Mouse (Mus musculus): ENCODE measurements around the gene Plcb1. TPM values are rescaled to one million over a fixed set of nuclear protein-coding genes. Genes with fewer than 3 reads are reported as not detected.

The Plcb1 gene
- polyA plus RNA-seq, 1 experiment from 2014 or later: 3.2 TPM

DNA sequence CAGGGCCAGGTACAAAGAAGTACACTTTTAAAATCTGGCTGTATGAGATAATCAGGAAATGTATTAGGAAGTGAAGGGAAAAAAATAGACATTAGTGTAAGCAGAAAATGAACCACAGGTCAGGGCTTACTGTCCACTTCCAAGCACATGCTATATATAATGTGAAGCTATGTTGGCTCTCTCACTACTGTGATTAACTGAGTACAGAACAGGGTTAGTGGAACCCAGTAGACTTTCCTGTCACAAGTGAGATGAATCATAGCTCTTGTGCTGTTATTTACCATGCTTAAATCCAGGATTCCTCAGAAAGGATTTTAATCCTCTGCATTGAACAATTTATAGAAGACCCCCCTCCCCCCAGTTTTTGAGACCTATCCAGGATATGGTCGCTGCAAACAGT, 668.6 kb downstream of the Plcb1 start:
- no peaks in the 10 kb centered on the region for H3K4me1 ChIP-seq (ENCODE audit: control insufficient read depth, insufficient read depth, low read length)
- WGBS: 47% methylated on average over 1 of the region's 1 CpGs
- no peaks in the 10 kb centered on the region for H3K36me3 ChIP-seq (ENCODE audit: control insufficient read depth, insufficient read depth)
- H3K27ac ChIP-seq (ENCODE audit: low read length): no peak overlapping the region
- H3K4me2 ChIP-seq (ENCODE audit: low read depth, low read length): no peak overlapping the region
- H3K9ac ChIP-seq (ENCODE audit: low read length): no peak overlapping the region
- no peak overlapping the region for H3K4me3 ChIP-seq (ENCODE audit: low read length)
- ATAC-seq (replicated peaks; ENCODE audit: extremely low read depth, insufficient read depth, low FRiP score): no peak
- H3K9me3 ChIP-seq (replicated peaks; ENCODE audit: control insufficient read depth, low read length): no peaks in the 10 kb centered on the region
- H3K27me3 ChIP-seq (ENCODE audit: control insufficient read depth, insufficient read depth, low read length): no peaks in the 10 kb centered on the region

GRCm38 (mm10) chr2:135467895-135468294, 682.0 kb downstream of the Plcb1 start:
- ATAC-seq (replicated peaks; ENCODE audit: extremely low read depth, insufficient read depth, low FRiP score): peak; percentile 82
- 16% methylated on average over 4 of the region's 4 CpGs for WGBS
- H3K36me3 ChIP-seq (ENCODE audit: control insufficient read depth, insufficient read depth): no peaks in the 10 kb centered on the region
- 0 out of 2 replicates have a peak overlapping the region, but pooled peaks have one; percentile 8 for H3K4me2 ChIP-seq (ENCODE audit: low read depth, low read length)
- H3K27me3 ChIP-seq (ENCODE audit: control insufficient read depth, insufficient read depth, low read length): no peaks in the 10 kb centered on the region
- H3K9me3 ChIP-seq (replicated peaks; ENCODE audit: control insufficient read depth, low read length): no peaks in the 10 kb centered on the region
- H3K9ac ChIP-seq (ENCODE audit: low read length): no peak overlapping the region
- H3K4me3 ChIP-seq (ENCODE audit: low read length): no peak overlapping the region
- H3K4me1 ChIP-seq (ENCODE audit: control insufficient read depth, insufficient read depth, low read length): peaks cover 6% of the 10 kb centered on the region; the same call in 1 of the 2 replicates
- peak overlapping the region; percentile 61 for H3K27ac ChIP-seq (ENCODE audit: low read length)

DNA sequence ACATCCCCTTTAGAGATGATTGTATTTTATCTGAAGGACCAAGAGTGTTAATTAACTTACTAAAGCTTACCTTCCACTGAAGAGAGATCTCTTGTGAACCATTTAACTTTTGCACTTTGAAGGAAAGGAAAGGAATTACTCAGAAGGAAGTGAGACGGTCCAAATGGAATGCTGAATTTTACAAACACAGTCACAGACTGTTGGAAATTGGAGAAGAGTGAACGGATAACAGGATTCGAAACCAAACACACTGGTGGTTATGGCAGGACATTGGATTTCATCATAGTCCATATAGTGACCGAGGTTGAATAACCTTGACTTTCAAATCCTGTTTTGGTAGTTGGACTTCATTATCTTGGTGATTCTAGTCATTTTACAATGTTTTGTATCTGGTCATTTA, 688.2 kb downstream of the Plcb1 start:
- H3K9ac ChIP-seq (ENCODE audit: low read length): no peak overlapping the region
- no peaks in the 10 kb centered on the region for H3K4me1 ChIP-seq (ENCODE audit: control insufficient read depth, insufficient read depth, low read length)
- H3K27ac ChIP-seq (ENCODE audit: low read length): no peak overlapping the region
- H3K4me3 ChIP-seq (ENCODE audit: low read length): no peak overlapping the region
- no peak for ATAC-seq (replicated peaks; ENCODE audit: extremely low read depth, insufficient read depth, low FRiP score)
- no peak overlapping the region for H3K4me2 ChIP-seq (ENCODE audit: low read depth, low read length)
- no peaks in the 10 kb centered on the region for H3K36me3 ChIP-seq (ENCODE audit: control insufficient read depth, insufficient read depth)
- H3K9me3 ChIP-seq (replicated peaks; ENCODE audit: control insufficient read depth, low read length): no peaks in the 10 kb centered on the region
- no peaks in the 10 kb centered on the region for H3K27me3 ChIP-seq (ENCODE audit: control insufficient read depth, insufficient read depth, low read length)
- 70% methylated on average over 4 of the region's 4 CpGs for WGBS

DNA sequence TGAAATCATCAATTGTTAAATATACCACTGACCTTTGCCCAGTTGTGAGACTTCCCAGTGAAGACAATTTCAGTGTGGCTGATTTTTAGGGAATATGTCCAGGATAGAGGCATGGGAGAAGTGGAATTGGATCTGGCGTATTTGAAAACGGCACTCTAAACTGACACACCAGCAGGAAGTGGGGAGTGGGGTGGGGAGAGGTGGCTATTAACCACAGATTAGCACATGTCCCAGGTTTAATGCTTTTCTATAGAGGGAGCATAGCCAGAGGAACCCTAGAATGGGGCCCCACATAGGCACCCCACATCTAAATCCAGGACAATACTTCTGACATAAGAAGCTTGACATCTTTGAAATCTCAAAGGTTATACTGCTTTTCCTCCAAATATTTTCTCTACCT, 699.4 kb downstream of the Plcb1 start:
- ATAC-seq (replicated peaks; ENCODE audit: extremely low read depth, insufficient read depth, low FRiP score): no peak
- Histone ChIP-seq H3K9ac (ENCODE audit: low read length) (no peak overlapping the region), H3K4me3 (ENCODE audit: low read length) (no peak overlapping the region), H3K27ac (ENCODE audit: low read length) (no peak overlapping the region), H3K36me3 (ENCODE audit: control insufficient read depth, insufficient read depth) (no peaks in the 10 kb centered on the region), H3K27me3 (ENCODE audit: control insufficient read depth, insufficient read depth, low read length) (no peaks in the 10 kb centered on the region), H3K4me1 (ENCODE audit: control insufficient read depth, insufficient read depth, low read length) (peaks cover 2% of the 10 kb centered on the region; the same call in 1 of the 2 replicates), H3K4me2 (ENCODE audit: low read depth, low read length) (no peak overlapping the region), H3K9me3 (replicated peaks; ENCODE audit: control insufficient read depth, low read length) (no peaks in the 10 kb centered on the region)
- 71% methylated on average over 2 of the region's 2 CpGs for WGBS

DNA sequence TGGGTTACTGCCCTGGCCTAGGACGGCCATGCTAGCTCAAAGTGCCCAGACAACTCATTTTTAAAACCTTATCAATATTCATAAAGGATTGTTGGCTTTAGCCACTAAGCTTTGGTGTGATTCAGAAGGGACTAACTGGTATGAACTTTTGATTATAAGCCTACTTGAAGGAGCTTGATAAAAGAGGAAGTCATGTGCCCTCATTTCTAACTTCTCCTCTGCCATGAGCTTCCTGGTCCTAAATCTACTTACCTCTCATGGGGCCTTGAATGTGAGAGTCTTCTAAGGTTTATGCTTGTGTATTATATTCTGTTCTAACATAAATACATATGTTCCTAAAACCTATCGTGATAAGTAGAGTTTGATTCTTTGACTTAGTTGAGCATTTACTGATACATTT, 702.4 kb downstream of the Plcb1 start:
- WGBS: 87% methylated on average over 2 of the region's 2 CpGs
- H3K4me3 ChIP-seq (ENCODE audit: low read length): no peak overlapping the region
- ATAC-seq (replicated peaks; ENCODE audit: extremely low read depth, insufficient read depth, low FRiP score): no peak

GRCm38 (mm10) chr2:135489127-135489526, 703.3 kb downstream of the Plcb1 start:
- Histone ChIP-seq H3K9me3 (replicated peaks; ENCODE audit: control insufficient read depth, low read length) (no peaks in the 10 kb centered on the region), H3K36me3 (ENCODE audit: control insufficient read depth, insufficient read depth) (no peaks in the 10 kb centered on the region), H3K9ac (ENCODE audit: low read length) (no peak overlapping the region), H3K27me3 (ENCODE audit: control insufficient read depth, insufficient read depth, low read length) (no peaks in the 10 kb centered on the region), H3K4me3 (ENCODE audit: low read length) (no peak overlapping the region), H3K27ac (ENCODE audit: low read length) (no peak overlapping the region), H3K4me2 (ENCODE audit: low read depth, low read length) (no peak overlapping the region), H3K4me1 (ENCODE audit: control insufficient read depth, insufficient read depth, low read length) (peaks cover 6% of the 10 kb centered on the region)
- no peak for ATAC-seq (replicated peaks; ENCODE audit: extremely low read depth, insufficient read depth, low FRiP score)
- WGBS: 78% methylated on average over 2 of the region's 2 CpGs

More for the DNA sequence above, 702.4 kb downstream of the Plcb1 start:
- H3K4me2 ChIP-seq (ENCODE audit: low read depth, low read length): no peak overlapping the region
- no peaks in the 10 kb centered on the region for H3K36me3 ChIP-seq (ENCODE audit: control insufficient read depth, insufficient read depth)
- no peaks in the 10 kb centered on the region for H3K9me3 ChIP-seq (replicated peaks; ENCODE audit: control insufficient read depth, low read length)
- H3K27ac ChIP-seq (ENCODE audit: low read length): no peak overlapping the region
- no peaks in the 10 kb centered on the region for H3K27me3 ChIP-seq (ENCODE audit: control insufficient read depth, insufficient read depth, low read length)
- no peak overlapping the region for H3K9ac ChIP-seq (ENCODE audit: low read length)
- H3K4me1 ChIP-seq (ENCODE audit: control insufficient read depth, insufficient read depth, low read length): peaks cover 6% of the 10 kb centered on the region

- Histone ChIP-seq H3K4me3 (ENCODE audit: low read length) (no peak overlapping the region), H3K9me3 (replicated peaks; ENCODE audit: control insufficient read depth, low read length) (no peaks in the 10 kb centered on the region), H3K27ac (ENCODE audit: low read length) (no peak overlapping the region), H3K4me1 (ENCODE audit: control insufficient read depth, insufficient read depth, low read length) (peaks cover 5% of the 10 kb centered on the region; the same call in 1 of the 2 replicates), H3K36me3 (ENCODE audit: control insufficient read depth, insufficient read depth) (no peaks in the 10 kb centered on the region), H3K9ac (ENCODE audit: low read length) (no peak overlapping the region), H3K27me3 (ENCODE audit: control insufficient read depth, insufficient read depth, low read length) (no peaks in the 10 kb centered on the region), H3K4me2 (ENCODE audit: low read depth, low read length) (no peak overlapping the region)
- ATAC-seq (replicated peaks; ENCODE audit: extremely low read depth, insufficient read depth, low FRiP score): no peak
- WGBS: 49% methylated on average over 9 of the region's 9 CpGs
Measured at GRCm38 (mm10) chr2:135492777-135493176, 706.9 kb downstream of the Plcb1 start.

- Histone ChIP-seq H3K9me3 (replicated peaks; ENCODE audit: control insufficient read depth, low read length) (no peaks in the 10 kb centered on the region), H3K4me3 (ENCODE audit: low read length) (no peak overlapping the region), H3K27ac (ENCODE audit: low read length) (no peak overlapping the region), H3K27me3 (ENCODE audit: control insufficient read depth, insufficient read depth, low read length) (no peaks in the 10 kb centered on the region), H3K9ac (ENCODE audit: low read length) (no peak overlapping the region), H3K4me1 (ENCODE audit: control insufficient read depth, insufficient read depth, low read length) (peaks cover 5% of the 10 kb centered on the region; the same call in 1 of the 2 replicates), H3K36me3 (ENCODE audit: control insufficient read depth, insufficient read depth) (no peaks in the 10 kb centered on the region), H3K4me2 (ENCODE audit: low read depth, low read length) (no peak overlapping the region)
- WGBS: 50% methylated on average over 3 of the region's 3 CpGs
- ATAC-seq (replicated peaks; ENCODE audit: extremely low read depth, insufficient read depth, low FRiP score): no peak
Measured at GRCm38 (mm10) chr2:135496553-135496952, 710.7 kb downstream of the Plcb1 start.

DNA sequence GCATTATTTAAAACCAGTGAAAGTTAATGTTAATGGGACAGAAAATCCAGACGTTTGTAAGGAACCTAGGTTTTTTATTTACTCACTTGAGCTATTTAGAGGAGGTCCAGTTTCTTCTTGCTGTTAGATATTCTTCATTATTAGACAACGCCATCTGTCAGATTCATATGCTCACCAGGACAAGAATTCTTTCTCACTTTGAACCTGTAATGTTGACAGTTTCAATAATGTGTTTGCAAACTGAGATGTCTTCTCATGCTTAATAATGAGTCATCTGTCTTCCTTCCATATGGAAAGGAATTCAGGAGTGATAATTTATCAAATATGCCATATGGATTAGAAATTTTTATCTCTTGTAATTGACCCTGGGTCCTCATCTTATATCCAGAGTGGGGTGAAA, 711.4 kb downstream of the Plcb1 start:
- Histone ChIP-seq H3K36me3 (ENCODE audit: control insufficient read depth, insufficient read depth) (no peaks in the 10 kb centered on the region), H3K4me1 (ENCODE audit: control insufficient read depth, insufficient read depth, low read length) (peaks cover 5% of the 10 kb centered on the region; the same call in 1 of the 2 replicates), H3K27me3 (ENCODE audit: control insufficient read depth, insufficient read depth, low read length) (no peaks in the 10 kb centered on the region), H3K9me3 (replicated peaks; ENCODE audit: control insufficient read depth, low read length) (no peaks in the 10 kb centered on the region), H3K4me3 (ENCODE audit: low read length) (no peak overlapping the region), H3K27ac (ENCODE audit: low read length) (no peak overlapping the region), H3K9ac (ENCODE audit: low read length) (no peak overlapping the region), H3K4me2 (ENCODE audit: low read depth, low read length) (no peak overlapping the region)
- 70% methylated on average over 2 of the region's 2 CpGs for WGBS
- ATAC-seq (replicated peaks; ENCODE audit: extremely low read depth, insufficient read depth, low FRiP score): no peak

Data from heart, embryonic 16.5 days (tissue).